Mouse (Mus musculus) erythroblast, adult 5-6 weeks (primary cell): ENCODE results near the gene Man1b1. TPM values are rescaled to one million over a fixed set of nuclear protein-coding genes. Genes with fewer than 3 reads are reported as not detected.

Experiments used
- ATAC-seq: replicated peaks from 2 replicates; pipeline ENCODE4 v1.8.0; 2016; ENCODE audit warnings: moderate number of reproducible peaks, mild to moderate bottlenecking, moderate TSS enrichment, inconsistent platforms; ENCODE audit not compliant: poor library complexity, low FRiP score, severe bottlenecking
- total RNA-seq, 2 experiments: library from RNA; stranded (forward) in 1 of 2; stranded (reverse) in 1 of 2; fragments of 150-400 nt in 1 of 2; fragments of 200-764, 138-1000 nt in 1 of 2; gene quantifications; 2 replicates each; pipeline versions ENCODE4 v1.2.3 to v1.2.4; 2015 to 2017; ENCODE audit warnings: low replicate concordance in 2 of 2

The Man1b1 gene
- total RNA-seq, 2 experiments from 2014 or later: 4.6 to 13.2 TPM

GRCm38 (mm10) chr2:25304657-25305541 is 27.2 kb upstream of the Man1b1 start:
- no peak for ATAC-seq

- no peak for ATAC-seq
Observed at GRCm38 (mm10) chr2:25305587-25306359, 26.4 kb upstream of the Man1b1 start.

- ATAC-seq: no peak
Observed at GRCm38 (mm10) chr2:25310180-25310579, 22.0 kb upstream of the Man1b1 start.

GRCm38 (mm10) chr2:25310969-25311368 is 21.2 kb upstream of the Man1b1 start:
- ATAC-seq: no peak

- no peak for ATAC-seq
Observed at GRCm38 (mm10) chr2:25311491-25311891, 20.6 kb upstream of the Man1b1 start.

- no peak for ATAC-seq
Observed at GRCm38 (mm10) chr2:25318119-25318966, 13.8 kb upstream of the Man1b1 start.

GRCm38 (mm10) chr2:25318971-25319773 is 13.0 kb upstream of the Man1b1 start, which contains the start of gene Grin1:
TSS of gene Grin1 (minus strand) at chr2:25319187.
- no peak for ATAC-seq

- ATAC-seq: no peak
Observed at GRCm38 (mm10) chr2:25320084-25320483, 12.1 kb upstream of the Man1b1 start.

GRCm38 (mm10) chr2:25326036-25326435 is 6.1 kb upstream of the Man1b1 start:
- ATAC-seq: no peak

- no peak for ATAC-seq
Observed at GRCm38 (mm10) chr2:25328440-25328839, 3.7 kb upstream of the Man1b1 start.

- no peak for ATAC-seq
Observed at GRCm38 (mm10) chr2:25331470-25331869, 668 bp upstream of the Man1b1 start.

GRCm38 (mm10) chr2:25333569-25333968 is 1.4 kb downstream of the Man1b1 start:
- no peak for ATAC-seq

GRCm38 (mm10) chr2:25338303-25338702 is 6.2 kb downstream of the Man1b1 start:
- ATAC-seq: no peak

GRCm38 (mm10) chr2:25348162-25348561 is 16.0 kb downstream of the Man1b1 start:
- ATAC-seq: no peak

GRCm38 (mm10) chr2:25349499-25349898 is 17.4 kb downstream of the Man1b1 start:
- ATAC-seq: no peak

GRCm38 (mm10) chr2:25350701-25351100 is 18.6 kb downstream of the Man1b1 start:
- ATAC-seq: no peak

GRCm38 (mm10) chr2:25354211-25354610 is 22.1 kb downstream of the Man1b1 start:
- ATAC-seq: no peak

- no peak for ATAC-seq
Observed at GRCm38 (mm10) chr2:25355419-25356066, 23.4 kb downstream of the Man1b1 start.
